Mouse (Mus musculus) natural killer cell, adult 2 months (primary cell): ENCODE measurements around the gene Eif3f.

Experiments used
- DNase-seq, 2 experiments: peaks; one replicate each; pipeline ENCODE4 v3.0.0; 2022; ENCODE audit warnings: low spot score in 2 of 2

Eif3f gene

GRCm38 (mm10) chr7:108968201-108968600 lies 34.0 kb downstream of the Eif3f start:
- no peak for DNase-seq

GRCm38 (mm10) chr7:108972273-108972672 lies 38.1 kb downstream of the Eif3f start:
- no peak for DNase-seq

- DNase-seq: no peak
Observed at GRCm38 (mm10) chr7:108985934-108986708, 51.9 kb downstream of the Eif3f start.

- DNase-seq: no peak
Observed at GRCm38 (mm10) chr7:108991207-108991606, 57.0 kb downstream of the Eif3f start.
